Mouse (Mus musculus): Measurements from ENCODE around the gene Bex4.

GRCm38 (mm10) chrX:136092497-136093279 lies 46.1 kb upstream of the Bex4 start:
- TF ChIP-seq CTCF (IDR thresholded peaks at IDR 0.05; ENCODE audit: control insufficient read depth, insufficient read depth, insufficient replicate concordance, low read depth, low read length) (no peak), POLR2A (IDR thresholded peaks at IDR 0.05; ENCODE audit: control insufficient read depth, low read depth, low read length) (no peak)
